Comparison of ENCODE assay signal across 13 mouse cellular contexts in the genomic region with DNA sequence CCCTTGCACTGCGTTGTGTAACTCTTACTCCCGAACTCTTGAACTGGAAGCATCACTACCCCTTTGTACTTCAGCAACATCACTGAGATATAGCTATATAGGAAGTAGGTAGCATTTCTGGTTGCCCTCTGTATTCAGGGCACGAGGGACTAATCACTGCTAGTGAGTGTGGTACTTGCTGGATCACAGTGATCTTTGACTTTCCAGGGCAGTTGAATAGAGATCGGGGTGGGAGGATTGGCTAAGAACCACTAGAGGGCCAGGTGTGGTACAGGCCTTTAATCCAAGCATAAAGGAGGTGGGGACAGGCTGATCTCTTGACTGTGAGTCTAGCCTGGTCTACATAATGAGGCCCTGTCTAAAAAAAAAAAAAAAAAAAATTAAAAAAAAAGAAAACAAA. TPM values are rescaled to one million over a fixed set of nuclear protein-coding genes. Genes with fewer than 3 reads are reported as not detected.
DNase-seq lines count a peak whose midpoint lies in the region; ATAC-seq lines count a peak whose summit lies in the region.
"Had no signal": no experiment of that assay in that cellular context is flagged by ENCODE, and none has a peak within 500 bp of the region (broad histone marks: within the 10 kb centered on the region; RNA-seq: fewer than 3 reads in every experiment).

No protein-coding gene starts in this region.

- peaks cover 51% of the 10 kb centered on the region for H3K4me1 ChIP-seq in heart, embryonic 15.5 days (replicated peaks)
- peaks cover 61% of the 10 kb centered on the region for H3K4me1 ChIP-seq in liver, embryonic 16.5 days (ENCODE audit: control insufficient read depth, low read depth, low read length)

- H3K27me3 ChIP-seq in heart, embryonic 15.5 days, result no peaks in the 10 kb centered on the region
- H3K27me3 ChIP-seq in liver, embryonic 16.5 days (ENCODE audit: control insufficient read depth, insufficient read depth, low read depth, low read length), result no peaks in the 10 kb centered on the region
- no peaks in the 10 kb centered on the region for H3K27me3 ChIP-seq in splenic B cell, adult 2 months (ENCODE audit: control insufficient read depth, insufficient read depth, low read length, poor library complexity, severe bottlenecking)
- H3K27me3 ChIP-seq: forebrain, embryonic 12.5 days; limb, embryonic 13.5 days had no signal

- peak overlapping the region; percentile 92 for H3K27ac ChIP-seq in heart, embryonic 15.5 days
- H3K27ac ChIP-seq in liver, embryonic 16.5 days (ENCODE audit: low read length), result 0 out of 2 replicates have a peak overlapping the region, but pooled peaks have one; percentile 4
- H3K27ac ChIP-seq: forebrain, embryonic 12.5 days; limb, embryonic 13.5 days; macrophage had no signal

- DNase-seq in heart, postnatal 36 days, result no peak
- DNase-seq in liver (no peak), ES-CJ7 (ENCODE audit: low read depth, low spot score) (peak; percentile 60)
- peak; percentile 73 for DNase-seq in splenic B cell, adult 2 months (ENCODE audit: low read depth, low spot score)
- DNase-seq in right cerebral cortex, postnatal 36 days (ENCODE audit: low spot score in 2 of 2), result no peak
- DNase-seq: layer of hippocampus, adult 9-11 months had no signal

- WGBS in heart, embryonic 15.5 days, result 85% methylated on average over 4 of the region's 4 CpGs
- 67% methylated on average over 4 of the region's 4 CpGs for WGBS in liver, embryonic 16.5 days (ENCODE audit: insufficient replicate concordance)

- intact Hi-C loops in heart, postnatal 36 days (cut with DNase I), result loop anchor here (1.0 kb wide), 1 partner anchor 29 kb away; a partner anchor contains a TSS

- H3K36me3 ChIP-seq in heart, embryonic 15.5 days, result peaks cover 23% of the 10 kb centered on the region
- peaks cover 10% of the 10 kb centered on the region for H3K36me3 ChIP-seq in liver, embryonic 16.5 days (ENCODE audit: control insufficient read depth, insufficient read depth)
- H3K36me3 ChIP-seq in splenic B cell, adult 2 months (ENCODE audit: control insufficient read depth, insufficient read depth, low read length, poor library complexity, severe bottlenecking), result peaks cover 7% of the 10 kb centered on the region

- no peak overlapping the region for H3K9ac ChIP-seq in heart, embryonic 15.5 days
- no peak overlapping the region for H3K9ac ChIP-seq in liver, embryonic 16.5 days (ENCODE audit: low read depth, low read length)
- H3K9ac ChIP-seq: forebrain, embryonic 12.5 days; limb, embryonic 13.5 days had no signal

- no peaks in the 10 kb centered on the region for H3K9me3 ChIP-seq in heart, embryonic 15.5 days (replicated peaks)
- no peaks in the 10 kb centered on the region for H3K9me3 ChIP-seq in liver, embryonic 16.5 days (replicated peaks; ENCODE audit: control insufficient read depth, low read length)
- H3K9me3 ChIP-seq: forebrain, embryonic 12.5 days; limb, embryonic 13.5 days had no signal

- H3K4me2 ChIP-seq in heart, embryonic 15.5 days, result no peak overlapping the region
- no peak overlapping the region for H3K4me2 ChIP-seq in liver, embryonic 16.5 days (ENCODE audit: low read depth, low read length)
- H3K4me2 ChIP-seq: forebrain, embryonic 12.5 days; limb, embryonic 13.5 days had no signal

- no peak overlapping the region for H3K4me3 ChIP-seq in heart, embryonic 15.5 days
- no peak overlapping the region for H3K4me3 ChIP-seq in liver, embryonic 16.5 days (ENCODE audit: low read depth, low read length)
- H3K4me3 ChIP-seq: forebrain, embryonic 12.5 days; limb, embryonic 13.5 days had no signal

- ATAC-seq in heart, embryonic 15.5 days (replicated peaks; ENCODE audit: insufficient number of reproducible peaks, insufficient read depth, low FRiP score, low read depth), result no peak
- ATAC-seq in liver, embryonic 16.5 days (ENCODE audit: low read depth), result no peak
- ATAC-seq: hindbrain, embryonic 16.5 days had no signal

RNA-seq across cellular contexts. Expression of a gene that starts 2.1 kb away (rescaled TPM):
- 16.1 and 25.2 TPM in 2 replicates for polyA plus RNA-seq in heart, embryonic 15.5 days (2015; fragmentation: Nextera tagmentation; extraction: Ambion mirVana)
- total RNA-seq in heart, postnatal 36 days (2021), result 10 to 100 TPM; 34.2 to 82.1 TPM
- 6.9 and 8.5 TPM in 2 replicates for polyA plus RNA-seq in liver, embryonic 16.5 days (2015; fragmentation: Nextera tagmentation; extraction: Ambion mirVana)

RNA-seq across cellular contexts. Expression of a gene that starts 4.6 kb away (rescaled TPM):
- 82.2 and 96.4 TPM in 2 replicates for polyA plus RNA-seq in heart, embryonic 15.5 days (2015; fragmentation: Nextera tagmentation; extraction: Ambion mirVana)
- total RNA-seq in heart, postnatal 36 days (2021), result 10 to 100 TPM; 50.5 to 72.7 TPM
- 16.4 and 25.4 TPM in 2 replicates for polyA plus RNA-seq in liver, embryonic 16.5 days (2015; fragmentation: Nextera tagmentation; extraction: Ambion mirVana)

RNA-seq across cellular contexts. Expression of a gene that starts 22.3 kb away (rescaled TPM):
- polyA plus RNA-seq in heart, embryonic 15.5 days (2015; fragmentation: Nextera tagmentation; extraction: Ambion mirVana), result 37.0 and 40.9 TPM in 2 replicates
- total RNA-seq in heart, postnatal 36 days (2021), result 1 to 10 TPM; 4.2 to 6.1 TPM
- 20.2 and 21.7 TPM in 2 replicates for polyA plus RNA-seq in liver, embryonic 16.5 days (2015; fragmentation: Nextera tagmentation; extraction: Ambion mirVana)

RNA-seq across cellular contexts. Expression of a gene that starts 27.3 kb away (rescaled TPM):
- 0.52 and 0.57 TPM in 2 replicates for polyA plus RNA-seq in heart, embryonic 15.5 days (2015; fragmentation: Nextera tagmentation; extraction: Ambion mirVana)
- total RNA-seq in heart, postnatal 36 days (2021), result not detected
- 0.06 and 0.07 TPM in 2 replicates for polyA plus RNA-seq in liver, embryonic 16.5 days (2015; fragmentation: Nextera tagmentation; extraction: Ambion mirVana)
- polyA plus RNA-seq: macrophage had no signal

RNA-seq across cellular contexts. Expression of a gene that starts 29.5 kb away (rescaled TPM):
- polyA plus RNA-seq in heart, embryonic 15.5 days (2015; fragmentation: Nextera tagmentation; extraction: Ambion mirVana), result 0.51 and 0.60 TPM in 2 replicates
- total RNA-seq in heart, postnatal 36 days (2021), result under 1 TPM in 1 of 2 experiments, not detected in 1; 0.22 TPM
- polyA plus RNA-seq in liver, embryonic 16.5 days (2015; fragmentation: Nextera tagmentation; extraction: Ambion mirVana), result 0.07 TPM in 1 of 2 replicates, not detected in the other
- polyA plus RNA-seq: embryonic facial prominence, embryonic 11.5 days had no signal

Comparison
In these comparisons a context has a peak if more than half of its experiments do, and no peak if none do; other contexts are left out.
1. DNase-seq: peak in ES-CJ7 (single experiment) and splenic B cell, adult 2 months (single experiment); none in heart, postnatal 36 days (0 of 2), liver (single experiment) and right cerebral cortex, postnatal 36 days (0 of 2).